22 mouse cellular contexts compared by ENCODE assay signal in genomic region chr3:55462904-55463668, GRCm38 (mm10). TPM values are rescaled to one million over a fixed set of nuclear protein-coding genes. Genes with fewer than 3 reads are reported as not detected.
DNase-seq lines count a peak whose midpoint lies in the region; ATAC-seq and TF ChIP-seq lines count a peak whose summit lies in the region.
"Had no signal": no experiment of that assay in that cellular context is flagged by ENCODE, and none has a peak within 500 bp of the region (broad histone marks: within the 10 kb centered on the region; RNA-seq: fewer than 3 reads in every experiment).

No protein-coding gene starts in this region.

- no peak for TF ChIP-seq POLR2A in cortical plate, adult 2 months (IDR thresholded peaks at IDR 0.05; ENCODE audit: extremely low read depth, insufficient read depth, low read length)

- H3K36me3 ChIP-seq in hindbrain, embryonic 14.5 days (replicated peaks; ENCODE audit: control insufficient read depth, insufficient read depth) = 0 out of 2 replicates have a peak, but pooled peaks cover 8% of the 10 kb centered on the region
- H3K36me3 ChIP-seq in hindbrain, embryonic 10.5 days = 0 out of 2 replicates have a peak, but pooled peaks cover 4% of the 10 kb centered on the region
- no peaks in the 10 kb centered on the region for H3K36me3 ChIP-seq in embryonic facial prominence, embryonic 13.5 days
- H3K36me3 ChIP-seq in midbrain, embryonic 14.5 days (ENCODE audit: control insufficient read depth, insufficient read depth, low read length) = no peaks in the 10 kb centered on the region
- H3K36me3 ChIP-seq in stomach, postnatal 0 days (ENCODE audit: control insufficient read depth, insufficient read depth, low read length) = no peaks in the 10 kb centered on the region
- H3K36me3 ChIP-seq: stomach, embryonic 15.5 days had no signal

- no peak overlapping the region for H3K9ac ChIP-seq in hindbrain, embryonic 14.5 days
- H3K9ac ChIP-seq in embryonic facial prominence, embryonic 13.5 days = no peak overlapping the region
- H3K9ac ChIP-seq in midbrain, embryonic 14.5 days (replicated peaks; ENCODE audit: low read length) = no peak overlapping the region
- H3K9ac ChIP-seq in stomach, postnatal 0 days (ENCODE audit: low read length) = no peak overlapping the region
- H3K9ac ChIP-seq: stomach, embryonic 15.5 days had no signal

- intact Hi-C loops in gastrocnemius, adult 2 months (cut with DNase I) = loop anchor here (10.0 kb wide), 1 partner anchor 88 kb away; no protein-coding TSS in a partner anchor

- H3K27me3 ChIP-seq in hindbrain, embryonic 14.5 days (ENCODE audit: control insufficient read depth, insufficient read depth, low read length) = no peaks in the 10 kb centered on the region
- no peaks in the 10 kb centered on the region for H3K27me3 ChIP-seq in hindbrain, embryonic 10.5 days (ENCODE audit: insufficient read depth, poor library complexity, severe bottlenecking)
- H3K27me3 ChIP-seq in embryonic facial prominence, embryonic 13.5 days = no peaks in the 10 kb centered on the region
- H3K27me3 ChIP-seq in midbrain, embryonic 14.5 days (ENCODE audit: control insufficient read depth, insufficient read depth, low read length) = no peaks in the 10 kb centered on the region
- no peaks in the 10 kb centered on the region for H3K27me3 ChIP-seq in stomach, postnatal 0 days (ENCODE audit: control insufficient read depth, insufficient read depth, low read length)
- H3K27me3 ChIP-seq: stomach, embryonic 15.5 days had no signal

- peak overlapping the region; percentile 57 for H3K4me2 ChIP-seq in hindbrain, embryonic 14.5 days (replicated peaks)
- H3K4me2 ChIP-seq in embryonic facial prominence, embryonic 13.5 days = peak overlapping the region; percentile 19
- H3K4me2 ChIP-seq in midbrain, embryonic 14.5 days (ENCODE audit: low read length) = peak overlapping the region; percentile 29
- no peak overlapping the region for H3K4me2 ChIP-seq in stomach, postnatal 0 days (replicated peaks; ENCODE audit: low read depth)
- H3K4me2 ChIP-seq: stomach, embryonic 15.5 days had no signal

- TF ChIP-seq EP300 in stomach, postnatal 0 days (optimal IDR thresholded peaks at IDR 0.05) = no peak

- no peak overlapping the region for H3K4me3 ChIP-seq in hindbrain, embryonic 14.5 days (replicated peaks; ENCODE audit: low read length)
- H3K4me3 ChIP-seq in hindbrain, embryonic 10.5 days = no peak overlapping the region
- H3K4me3 ChIP-seq in cortical plate, adult 2 months (ENCODE audit: insufficient read depth, low read length) = peak overlapping the region; percentile 51
- no peak overlapping the region for H3K4me3 ChIP-seq in embryonic facial prominence, embryonic 13.5 days
- no peak overlapping the region for H3K4me3 ChIP-seq in midbrain, embryonic 14.5 days (replicated peaks; ENCODE audit: low read depth, low read length)
- H3K4me3 ChIP-seq in gastrocnemius, adult 2 months = no peak overlapping the region
- no peak overlapping the region for H3K4me3 ChIP-seq in stomach, postnatal 0 days (ENCODE audit: low read depth, low read length)
- H3K4me3 ChIP-seq: stomach, embryonic 15.5 days had no signal

- WGBS in hindbrain, embryonic 14.5 days = 74% methylated on average over 4 of the region's 4 CpGs
- WGBS in hindbrain, embryonic 10.5 days = 89% methylated on average over 4 of the region's 4 CpGs
- WGBS in embryonic facial prominence, embryonic 13.5 days = 65% methylated on average over 4 of the region's 4 CpGs
- WGBS in midbrain, embryonic 14.5 days = 78% methylated on average over 4 of the region's 4 CpGs
- WGBS in stomach, postnatal 0 days = 92% methylated on average over 4 of the region's 4 CpGs

- peaks cover 20% of the 10 kb centered on the region; the same call in 1 of the 2 replicates for H3K4me1 ChIP-seq in hindbrain, embryonic 14.5 days (replicated peaks; ENCODE audit: control insufficient read depth, insufficient read depth, low read length)
- H3K4me1 ChIP-seq in hindbrain, embryonic 10.5 days (replicated peaks) = peaks cover 16% of the 10 kb centered on the region
- H3K4me1 ChIP-seq in cortical plate, adult 2 months (ENCODE audit: control insufficient read depth, insufficient read depth, low read length) = peaks cover 2% of the 10 kb centered on the region; the same call in 1 of the 2 replicates
- peaks cover 23% of the 10 kb centered on the region; the same call in 1 of the 2 replicates for H3K4me1 ChIP-seq in embryonic facial prominence, embryonic 13.5 days
- peaks cover 38% of the 10 kb centered on the region for H3K4me1 ChIP-seq in midbrain, embryonic 14.5 days (ENCODE audit: control insufficient read depth, insufficient read depth, low read length)
- 0 out of 2 replicates have a peak, but pooled peaks cover 2% of the 10 kb centered on the region for H3K4me1 ChIP-seq in stomach, postnatal 0 days (replicated peaks; ENCODE audit: control insufficient read depth, insufficient read depth)

- DNase-seq in hindbrain, embryonic 14.5 days (ENCODE audit: low spot score) = no peak
- no peak for DNase-seq in hindbrain, embryonic 10.5 days (ENCODE audit: low spot score)
- DNase-seq in midbrain, embryonic 14.5 days = no peak
- no peak for DNase-seq in gastrocnemius, adult 2 months
- DNase-seq in stomach, postnatal 0 days (ENCODE audit: low spot score) = no peak
- DNase-seq: adrenal gland, adult 8-10 months; heart, adult 11 months; liver; lung, adult 2 months; retina, postnatal 1 day; thymus, postnatal 25 days had no signal

- no peak for ATAC-seq in hindbrain, embryonic 14.5 days (ENCODE audit: low FRiP score)
- ATAC-seq in embryonic facial prominence, embryonic 13.5 days (ENCODE audit: insufficient number of reproducible peaks, insufficient read depth, low FRiP score, low TSS enrichment, low read depth) = peak; percentile 52; the same call in 1 of the 2 replicates
- no peak for ATAC-seq in midbrain, embryonic 14.5 days (ENCODE audit: low FRiP score, low TSS enrichment)
- no peak for ATAC-seq in stomach, postnatal 0 days (ENCODE audit: low FRiP score, low TSS enrichment)
- ATAC-seq: inflammation-experienced regulatory T-cells, adult 6 months had no signal

- TF ChIP-seq CTCF in cortical plate, adult 2 months (IDR thresholded peaks at IDR 0.05; ENCODE audit: extremely low read depth, insufficient read depth, low read length) = no peak
- TF ChIP-seq CTCF in gastrocnemius, adult 2 months (IDR thresholded peaks at IDR 0.05) = no peak
- TF ChIP-seq CTCF in stomach, postnatal 0 days (IDR thresholded peaks at IDR 0.05; ENCODE audit: low read depth) = no peak

- H3K9me3 ChIP-seq in hindbrain, embryonic 14.5 days (ENCODE audit: control insufficient read depth, low read length) = no peaks in the 10 kb centered on the region
- no peaks in the 10 kb centered on the region for H3K9me3 ChIP-seq in hindbrain, embryonic 10.5 days
- H3K9me3 ChIP-seq in embryonic facial prominence, embryonic 13.5 days = no peaks in the 10 kb centered on the region
- H3K9me3 ChIP-seq in midbrain, embryonic 14.5 days (ENCODE audit: control insufficient read depth, low read length) = no peaks in the 10 kb centered on the region
- H3K9me3 ChIP-seq in stomach, postnatal 0 days (ENCODE audit: control insufficient read depth, low read length) = no peaks in the 10 kb centered on the region
- H3K9me3 ChIP-seq: stomach, embryonic 15.5 days had no signal

- H3K27ac ChIP-seq in hindbrain, embryonic 14.5 days = no peak overlapping the region
- no peak overlapping the region for H3K27ac ChIP-seq in hindbrain, embryonic 10.5 days
- peak overlapping the region; percentile 95 for H3K27ac ChIP-seq in cortical plate, adult 2 months (ENCODE audit: insufficient read depth, low read length)
- peak overlapping the region; percentile 79 for H3K27ac ChIP-seq in embryonic facial prominence, embryonic 13.5 days
- 0 out of 2 replicates have a peak overlapping the region, but pooled peaks have one; percentile 4 for H3K27ac ChIP-seq in midbrain, embryonic 14.5 days (replicated peaks; ENCODE audit: low read depth, low read length)
- H3K27ac ChIP-seq in gastrocnemius, adult 2 months = no peak overlapping the region
- no peak overlapping the region for H3K27ac ChIP-seq in stomach, postnatal 0 days (replicated peaks)
- H3K27ac ChIP-seq: macrophage; stomach, embryonic 15.5 days had no signal

RNA-seq across cellular contexts. Expression of gene Gm21954, which starts 8.9 kb away (rescaled TPM):
- not detected in 2 replicates for polyA plus RNA-seq in hindbrain, embryonic 14.5 days (2014; fragmentation: Nextera tagmentation; extraction: Ambion mirVana)
- not detected in 2 replicates for polyA plus RNA-seq in hindbrain, embryonic 10.5 days (2016; fragmentation: Nextera tagmentation; extraction: Ambion mirVana)
- not detected in 2 replicates for polyA plus RNA-seq in cortical plate, adult 2 months (2012; rRNA removed)
- not detected in 2 replicates for polyA plus RNA-seq in embryonic facial prominence, embryonic 13.5 days (2015; fragmentation: Nextera tagmentation; extraction: Ambion mirVana)
- not detected in 2 replicates for polyA plus RNA-seq in midbrain, embryonic 14.5 days (2014; fragmentation: Nextera tagmentation; extraction: Ambion mirVana)
- total RNA-seq in gastrocnemius, adult 2 months (2021) = not detected
- not detected in 2 replicates for polyA plus RNA-seq in stomach, postnatal 0 days (2015; fragmentation: Nextera tagmentation; extraction: Ambion mirVana)
- total RNA-seq: adrenal gland, adult 8-10 months; left cerebral cortex, adult 18-20 months; monocyte, adult 5-6 weeks had no signal
- polyA plus RNA-seq: brain, embryonic 14.5 days; heart, embryonic 14.5 days; inflammation-experienced regulatory T-cells, adult 6 months; kidney, embryonic 14.5 days; lung, adult 2 months; macrophage; neural tube, embryonic 14.5 days; stomach, embryonic 15.5 days had no signal

Comparison
In these comparisons a context has a peak if more than half of its experiments do, and no peak if none do; other contexts are left out.
1. H3K27ac ChIP-seq: peak in cortical plate, adult 2 months (single experiment), embryonic facial prominence, embryonic 13.5 days (single experiment) and midbrain, embryonic 14.5 days (single experiment); none in hindbrain, embryonic 14.5 days (single experiment), hindbrain, embryonic 10.5 days (single experiment), gastrocnemius, adult 2 months (single experiment) and stomach, postnatal 0 days (single experiment).